Mouse (Mus musculus): ENCODE measurements around the gene Agxt. TPM values are rescaled to one million over a fixed set of nuclear protein-coding genes. Genes with fewer than 3 reads are reported as not detected.
A peak's percentile ranks its signal among the peaks of the same experiment; 100 is the strongest.

Gene Agxt
- polyA plus RNA-seq, 1 experiment from 2014 or later: 0.38 TPM

GRCm38 (mm10) chr1:93158916-93159315 lies 23.9 kb downstream of the Agxt start:
- peaks cover 13% of the 10 kb centered on the region; the same call in 1 of the 2 replicates for H3K4me1 ChIP-seq
- H3K9me3 ChIP-seq (replicated peaks): no peaks in the 10 kb centered on the region
- no peak overlapping the region for H3K9ac ChIP-seq
- no peak overlapping the region for H3K4me2 ChIP-seq
- no peak overlapping the region for H3K4me3 ChIP-seq (replicated peaks)
- no peaks in the 10 kb centered on the region for H3K27me3 ChIP-seq
- ATAC-seq (replicated peaks; ENCODE audit: low FRiP score): no peak
- no peaks in the 10 kb centered on the region for H3K36me3 ChIP-seq
- WGBS: 75% methylated on average over 8 of the region's 8 CpGs
- H3K27ac ChIP-seq: no peak overlapping the region

GRCm38 (mm10) chr1:93159566-93160500 lies 24.8 kb downstream of the Agxt start:
- Histone ChIP-seq H3K36me3 (no peaks in the 10 kb centered on the region), H3K4me2 (no peak overlapping the region), H3K4me3 (replicated peaks) (no peak overlapping the region), H3K27me3 (no peaks in the 10 kb centered on the region), H3K4me1 (peaks cover 13% of the 10 kb centered on the region; the same call in 1 of the 2 replicates), H3K27ac (peak overlapping the region; percentile 54; the same call in 1 of the 2 replicates), H3K9me3 (replicated peaks) (no peaks in the 10 kb centered on the region), H3K9ac (no peak overlapping the region)
- 77% methylated on average over 21 of the region's 21 CpGs for WGBS
- ATAC-seq (replicated peaks; ENCODE audit: low FRiP score): peak; percentile 12; the same call in 1 of the 2 replicates

- Histone ChIP-seq H3K36me3 (no peaks in the 10 kb centered on the region), H3K27me3 (no peaks in the 10 kb centered on the region), H3K4me3 (replicated peaks) (no peak within 1 kb of the TSS), H3K4me2 (no peak within 1 kb of the TSS), H3K4me1 (peaks cover 13% of the 10 kb centered on the region; the same call in 1 of the 2 replicates), H3K9me3 (replicated peaks) (no peaks in the 10 kb centered on the region), H3K9ac (no peak within 1 kb of the TSS), H3K27ac (peak within 1 kb of the TSS; percentile 54; the same call in 1 of the 2 replicates)
- WGBS: 65% methylated on average over 8 of the region's 8 CpGs
- peak; percentile 68; the same call in 1 of the 2 replicates for ATAC-seq (replicated peaks; ENCODE audit: low FRiP score)
Observed at GRCm38 (mm10) chr1:93160501-93161133, 25.6 kb downstream of the Agxt start, which contains the start of gene 2310007B03Rik. Gene 2310007B03Rik, minus strand, starts transcription at chr1:93160948.

GRCm38 (mm10) chr1:93161350-93161749 lies 26.3 kb downstream of the Agxt start:
- Histone ChIP-seq H3K27ac (no peak overlapping the region), H3K36me3 (no peaks in the 10 kb centered on the region)
- ATAC-seq (replicated peaks; ENCODE audit: low FRiP score): no peak

GRCm38 (mm10) chr1:93161921-93162320 lies 26.9 kb downstream of the Agxt start:
- no peak for ATAC-seq (replicated peaks; ENCODE audit: low FRiP score)
- 75% methylated on average over 10 of the region's 10 CpGs for WGBS
- no peaks in the 10 kb centered on the region for H3K27me3 ChIP-seq
- no peak overlapping the region for H3K4me2 ChIP-seq
- no peak overlapping the region for H3K4me3 ChIP-seq (replicated peaks)
- no peaks in the 10 kb centered on the region for H3K36me3 ChIP-seq
- H3K9me3 ChIP-seq (replicated peaks): no peaks in the 10 kb centered on the region
- H3K27ac ChIP-seq: no peak overlapping the region
- peaks cover 13% of the 10 kb centered on the region; the same call in 1 of the 2 replicates for H3K4me1 ChIP-seq
- H3K9ac ChIP-seq: no peak overlapping the region

More at GRCm38 (mm10) chr1:93161350-93161749, 26.3 kb downstream of the Agxt start:
- no peaks in the 10 kb centered on the region for H3K27me3 ChIP-seq
- no peak overlapping the region for H3K9ac ChIP-seq
- no peaks in the 10 kb centered on the region for H3K9me3 ChIP-seq (replicated peaks)
- peaks cover 13% of the 10 kb centered on the region; the same call in 1 of the 2 replicates for H3K4me1 ChIP-seq
- H3K4me2 ChIP-seq: no peak overlapping the region
- H3K4me3 ChIP-seq (replicated peaks): no peak overlapping the region
- whole genome bisulfite sequencing: 77% methylated on average over 8 of the region's 8 CpGs

GRCm38 (mm10) chr1:93162588-93162987 lies 27.5 kb downstream of the Agxt start:
- H3K27me3 ChIP-seq: no peaks in the 10 kb centered on the region
- peaks cover 13% of the 10 kb centered on the region; the same call in 1 of the 2 replicates for H3K4me1 ChIP-seq
- 84% methylated on average over 7 of the region's 7 CpGs for WGBS
- no peaks in the 10 kb centered on the region for H3K36me3 ChIP-seq
- no peaks in the 10 kb centered on the region for H3K9me3 ChIP-seq (replicated peaks)
- H3K9ac ChIP-seq: no peak overlapping the region
- ATAC-seq (replicated peaks; ENCODE audit: low FRiP score): no peak
- H3K4me3 ChIP-seq (replicated peaks): no peak overlapping the region
- H3K27ac ChIP-seq: no peak overlapping the region
- H3K4me2 ChIP-seq: no peak overlapping the region

GRCm38 (mm10) chr1:93165447-93165846 lies 30.4 kb downstream of the Agxt start:
- no peak overlapping the region for H3K4me2 ChIP-seq
- H3K36me3 ChIP-seq: no peaks in the 10 kb centered on the region
- H3K27me3 ChIP-seq: no peaks in the 10 kb centered on the region
- 78% methylated on average over 9 of the region's 9 CpGs for WGBS
- H3K9me3 ChIP-seq (replicated peaks): no peaks in the 10 kb centered on the region
- no peak overlapping the region for H3K4me3 ChIP-seq (replicated peaks)
- H3K4me1 ChIP-seq: peaks cover 7% of the 10 kb centered on the region; the same call in 1 of the 2 replicates
- H3K27ac ChIP-seq: no peak overlapping the region
- ATAC-seq (replicated peaks; ENCODE audit: low FRiP score): no peak
- H3K9ac ChIP-seq: no peak overlapping the region

GRCm38 (mm10) chr1:93166346-93167079 lies 31.5 kb downstream of the Agxt start:
- H3K36me3 ChIP-seq: no peaks in the 10 kb centered on the region
- no peak overlapping the region for H3K27ac ChIP-seq
- 0 out of 2 replicates have a peak, but pooled peaks cover 5% of the 10 kb centered on the region for H3K27me3 ChIP-seq
- H3K9ac ChIP-seq: no peak overlapping the region
- H3K4me2 ChIP-seq: no peak overlapping the region
- ATAC-seq (replicated peaks; ENCODE audit: low FRiP score): no peak
- no peaks in the 10 kb centered on the region for H3K4me1 ChIP-seq
- WGBS: 85% methylated on average over 11 of the region's 11 CpGs
- H3K4me3 ChIP-seq (replicated peaks): no peak overlapping the region
- H3K9me3 ChIP-seq (replicated peaks): no peaks in the 10 kb centered on the region

GRCm38 (mm10) chr1:93168295-93168775 lies 33.3 kb downstream of the Agxt start, which contains the start of gene Crocc2:
Gene Crocc2, plus strand, starts transcription at chr1:93168725.
- Histone ChIP-seq H3K27ac (no peak within 1 kb of the TSS), H3K4me3 (replicated peaks) (no peak within 1 kb of the TSS), H3K27me3 (0 out of 2 replicates have a peak, but pooled peaks cover 5% of the 10 kb centered on the region), H3K4me1 (no peaks in the 10 kb centered on the region), H3K9me3 (replicated peaks) (no peaks in the 10 kb centered on the region), H3K9ac (no peak within 1 kb of the TSS), H3K4me2 (no peak within 1 kb of the TSS), H3K36me3 (no peaks in the 10 kb centered on the region)
- no peak for ATAC-seq (replicated peaks; ENCODE audit: low FRiP score)
- 57% methylated on average over 10 of the region's 10 CpGs for WGBS

- H3K9ac ChIP-seq: no peak overlapping the region
- 76% methylated on average over 4 of the region's 4 CpGs for WGBS
- no peak overlapping the region for H3K4me2 ChIP-seq
- no peaks in the 10 kb centered on the region for H3K36me3 ChIP-seq
- ATAC-seq (replicated peaks; ENCODE audit: low FRiP score): no peak
- H3K9me3 ChIP-seq (replicated peaks): no peaks in the 10 kb centered on the region
- peaks cover 31% of the 10 kb centered on the region for H3K4me1 ChIP-seq
- H3K27me3 ChIP-seq: peaks cover 5% of the 10 kb centered on the region; the same call in 1 of the 2 replicates
- no peak overlapping the region for H3K27ac ChIP-seq
- H3K4me3 ChIP-seq (replicated peaks): no peak overlapping the region
Observed at GRCm38 (mm10) chr1:93173665-93174064, 38.6 kb downstream of the Agxt start.

GRCm38 (mm10) chr1:93174399-93174798 lies 39.4 kb downstream of the Agxt start:
- Histone ChIP-seq H3K9ac (no peak overlapping the region), H3K36me3 (no peaks in the 10 kb centered on the region), H3K4me1 (peaks cover 31% of the 10 kb centered on the region), H3K4me3 (replicated peaks) (no peak overlapping the region), H3K4me2 (no peak overlapping the region), H3K27ac (no peak overlapping the region), H3K27me3 (peaks cover 5% of the 10 kb centered on the region; the same call in 1 of the 2 replicates), H3K9me3 (replicated peaks) (no peaks in the 10 kb centered on the region)
- under 1% methylated on average over 4 of the region's 4 CpGs for whole genome bisulfite sequencing
- peak; percentile 49 for ATAC-seq (replicated peaks; ENCODE audit: low FRiP score)

Data from kidney, embryonic 15.5 days (tissue).